ENCODE assay signal across 9 mouse cellular contexts in genomic region chr11:69400083-69400850, GRCm38 (mm10). TPM values are rescaled to one million over a fixed set of nuclear protein-coding genes. Genes with fewer than 3 reads are reported as not detected.
A peak's percentile ranks its signal among the peaks of the same experiment; 100 is the strongest.
DNase-seq lines count a peak whose midpoint lies in the region; ATAC-seq and TF ChIP-seq lines count a peak whose summit lies in the region.
"Had no signal": no experiment of that assay in that cellular context is flagged by ENCODE, and none has a peak within 500 bp of the region (broad histone marks: within the 10 kb centered on the region; RNA-seq: fewer than 3 reads in every experiment).

No protein-coding gene starts in this region.

- no peak overlapping the region for H3K27ac ChIP-seq in kidney, postnatal 0 days
- H3K27ac ChIP-seq in ES-E14 (ENCODE audit: insufficient read depth, low read depth, low read length, poor library complexity, severe bottlenecking), result no peak overlapping the region
- H3K27ac ChIP-seq in forebrain, postnatal 0 days (ENCODE audit: low read depth, low read length), result 0 out of 2 replicates have a peak overlapping the region, but pooled peaks have one; percentile 35
- no peak overlapping the region for H3K27ac ChIP-seq in midbrain, embryonic 15.5 days

- peaks cover 46% of the 10 kb centered on the region for H3K36me3 ChIP-seq in kidney, postnatal 0 days (ENCODE audit: insufficient read depth, low read length)
- H3K36me3 ChIP-seq in ES-E14 (ENCODE audit: control insufficient read depth, insufficient read depth, low read length, poor library complexity, severe bottlenecking), result peaks cover 30% of the 10 kb centered on the region
- H3K36me3 ChIP-seq in forebrain, postnatal 0 days (ENCODE audit: insufficient read depth), result peaks cover 59% of the 10 kb centered on the region
- peaks cover 51% of the 10 kb centered on the region for H3K36me3 ChIP-seq in midbrain, embryonic 15.5 days (replicated peaks)

- peak; percentile 32 for DNase-seq in CD4-positive, CD25-positive, alpha-beta regulatory T cell, adult 2 months (ENCODE audit: low read depth, low spot score)
- DNase-seq in kidney, postnatal 0 days (ENCODE audit: low spot score), result no peak
- DNase-seq in kidney, adult 18-20 months, result no peak
- DNase-seq in ES-E14 (ENCODE audit: low read depth, low spot score), result no peak
- DNase-seq in forebrain, postnatal 0 days, result peak; percentile 49
- DNase-seq in layer of hippocampus, postnatal 14 days (ENCODE audit: low spot score in 2 of 2), result no peak

- peak overlapping the region; percentile 32; the same call in 1 of the 2 replicates for H3K4me2 ChIP-seq in kidney, postnatal 0 days (ENCODE audit: low read length)
- H3K4me2 ChIP-seq in forebrain, postnatal 0 days (ENCODE audit: low read depth), result no peak overlapping the region
- no peak overlapping the region for H3K4me2 ChIP-seq in midbrain, embryonic 15.5 days

- no peaks in the 10 kb centered on the region for H3K27me3 ChIP-seq in kidney, postnatal 0 days (ENCODE audit: insufficient read depth, low read length)
- H3K27me3 ChIP-seq in forebrain, postnatal 0 days (ENCODE audit: insufficient read depth, low read length), result no peaks in the 10 kb centered on the region
- H3K27me3 ChIP-seq in midbrain, embryonic 15.5 days (replicated peaks), result 0 out of 2 replicates have a peak, but pooled peaks cover 6% of the 10 kb centered on the region

- no peaks in the 10 kb centered on the region for H3K9me3 ChIP-seq in kidney, postnatal 0 days (replicated peaks; ENCODE audit: low read length)
- H3K9me3 ChIP-seq in ES-E14 (ENCODE audit: control insufficient read depth, insufficient read depth, low read depth, low read length), result no peaks in the 10 kb centered on the region
- no peaks in the 10 kb centered on the region for H3K9me3 ChIP-seq in forebrain, postnatal 0 days (ENCODE audit: low read length)
- no peaks in the 10 kb centered on the region for H3K9me3 ChIP-seq in midbrain, embryonic 15.5 days

- in situ Hi-C loops in ES-E14 (cut with MboI; ENCODE audit: low sequenced_read_pairs in 2 of 2, unreplicated experiment in 2 of 2), result no loop called here

- TF ChIP-seq CTCF in kidney, postnatal 0 days (IDR thresholded peaks at IDR 0.05; ENCODE audit: low read depth), result no peak
- TF ChIP-seq CTCF in forebrain, postnatal 0 days (IDR thresholded peaks at IDR 0.05; ENCODE audit: low read depth), result no peak

- no peak overlapping the region for H3K9ac ChIP-seq in kidney, postnatal 0 days (ENCODE audit: low read depth, low read length)
- peak overlapping the region; percentile 64 for H3K9ac ChIP-seq in ES-E14 (ENCODE audit: insufficient read depth, low read depth, low read length, poor library complexity, severe bottlenecking)
- H3K9ac ChIP-seq in forebrain, postnatal 0 days, result no peak overlapping the region
- H3K9ac ChIP-seq in midbrain, embryonic 15.5 days, result no peak overlapping the region

- WGBS in kidney, postnatal 0 days, result 78% methylated on average over 25 of the region's 25 CpGs
- 78% methylated on average over 25 of the region's 25 CpGs for whole genome bisulfite sequencing in forebrain, postnatal 0 days
- 79% methylated on average over 25 of the region's 25 CpGs for WGBS in midbrain, embryonic 15.5 days

- H3K4me1 ChIP-seq in kidney, postnatal 0 days (replicated peaks; ENCODE audit: insufficient read depth, low read length), result peaks cover 13% of the 10 kb centered on the region; the same call in 1 of the 2 replicates
- peaks cover 0 to 17% of the 10 kb centered on the region in 2 experiments; a peak in 2 of 4 replicates for H3K4me1 ChIP-seq in ES-E14 (ENCODE audit: control insufficient read depth in 2 of 2, insufficient read depth in 2 of 2, low read length in 2 of 2, poor library complexity in 1 of 2)
- 0 out of 2 replicates have a peak, but pooled peaks cover 6% of the 10 kb centered on the region for H3K4me1 ChIP-seq in forebrain, postnatal 0 days (ENCODE audit: insufficient read depth)
- H3K4me1 ChIP-seq in midbrain, embryonic 15.5 days, result peaks cover 16% of the 10 kb centered on the region

- no peak overlapping the region for H3K4me3 ChIP-seq in kidney, postnatal 0 days (replicated peaks; ENCODE audit: low read depth, low read length)
- H3K4me3 ChIP-seq in ES-E14 (ENCODE audit: insufficient read depth in 1 of 2, low read depth in 1 of 2, low read length in 2 of 2, poor library complexity in 1 of 2, severe bottlenecking in 1 of 2), result peak overlapping the region; percentile 53 to 67
- no peak overlapping the region for H3K4me3 ChIP-seq in forebrain, postnatal 0 days (ENCODE audit: low read depth, low read length)
- no peak overlapping the region for H3K4me3 ChIP-seq in midbrain, embryonic 15.5 days
- H3K4me3 ChIP-seq: erythroblast, embryonic 14.5 days had no signal

- ATAC-seq in CD4-positive, CD25-positive, alpha-beta regulatory T cell, adult 4 months, result no peak
- no peak for ATAC-seq in kidney, postnatal 0 days (replicated peaks; ENCODE audit: low FRiP score, low read depth)
- no peak for ATAC-seq in forebrain, postnatal 0 days
- ATAC-seq in midbrain, embryonic 15.5 days (replicated peaks), result no peak

TF ChIP-seq in ES-E14, 5 proteins besides CTCF, POLR2A, EP300 and RAD21:
- TF ChIP-seq ZNF384 (IDR thresholded peaks at IDR 0.05; ENCODE audit: low read depth, low read length) (no peak), CHD2 (IDR thresholded peaks at IDR 0.05; ENCODE audit: low read depth, low read length) (no peak), ZC3H11A (IDR thresholded peaks at IDR 0.05; ENCODE audit: borderline replicate concordance, low read depth, low read length) (no peak), MAFK (IDR thresholded peaks at IDR 0.05; ENCODE audit: insufficient read depth, low read depth, low read length) (no peak), HCFC1 (IDR thresholded peaks at IDR 0.05; ENCODE audit: borderline replicate concordance, insufficient read depth, low read length) (no peak)

RNA-seq across cellular contexts. Expression of gene Tmem88, which starts 2.2 kb away (rescaled TPM):
- 1 to 10 TPM; 1.1 to 1.2 TPM for polyA plus RNA-seq in CD4-positive, CD25-positive, alpha-beta regulatory T cell, adult 4 months (2017; shearing (Covaris generic))
- polyA plus RNA-seq in kidney, postnatal 0 days (2015; fragmentation: Nextera tagmentation; extraction: Ambion mirVana), result 55.5 and 61.3 TPM in 2 replicates
- total RNA-seq in ES-E14 (2012; rRNA removed), result 23.9 and 43.3 TPM in 2 replicates
- total RNA-seq in forebrain, postnatal 0 days (2014; rRNA removed), result 2.0 and 2.4 TPM in 2 replicates
- polyA plus RNA-seq in forebrain, postnatal 0 days (2015; fragmentation: Nextera tagmentation; extraction: Ambion mirVana), result 6.8 and 7.7 TPM in 2 replicates
- total RNA-seq in layer of hippocampus, postnatal 14 days (2021), result 1 to 10 TPM; 2.1 to 2.3 TPM
- 6.5 and 7.0 TPM in 2 replicates for polyA plus RNA-seq in midbrain, embryonic 15.5 days (2015; fragmentation: Nextera tagmentation; extraction: Ambion mirVana)

RNA-seq across cellular contexts. Expression of gene Cyb5d1, which starts 4.8 kb away (rescaled TPM):
- polyA plus RNA-seq in CD4-positive, CD25-positive, alpha-beta regulatory T cell, adult 4 months (2017; shearing (Covaris generic)), result 10 to 100 TPM; 17.0 to 28.2 TPM
- 16.6 and 19.8 TPM in 2 replicates for polyA plus RNA-seq in kidney, postnatal 0 days (2015; fragmentation: Nextera tagmentation; extraction: Ambion mirVana)
- total RNA-seq in ES-E14 (2012; rRNA removed), result 18.8 and 29.0 TPM in 2 replicates
- 21.1 and 28.9 TPM in 2 replicates for total RNA-seq in forebrain, postnatal 0 days (2014; rRNA removed)
- polyA plus RNA-seq in forebrain, postnatal 0 days (2015; fragmentation: Nextera tagmentation; extraction: Ambion mirVana), result 17.0 and 24.2 TPM in 2 replicates
- 10 to 100 TPM; 36.0 to 39.7 TPM for total RNA-seq in layer of hippocampus, postnatal 14 days (2021)
- polyA plus RNA-seq in midbrain, embryonic 15.5 days (2015; fragmentation: Nextera tagmentation; extraction: Ambion mirVana), result 32.7 and 33.5 TPM in 2 replicates

RNA-seq across cellular contexts. Expression of gene Naa38, which starts 5.0 kb away (rescaled TPM):
- polyA plus RNA-seq in CD4-positive, CD25-positive, alpha-beta regulatory T cell, adult 4 months (2017; shearing (Covaris generic)), result 100 to 1,000 TPM in 1 of 2 experiments, 10 to 100 TPM in 1; 87.8 to 116 TPM
- polyA plus RNA-seq in kidney, postnatal 0 days (2015; fragmentation: Nextera tagmentation; extraction: Ambion mirVana), result 183 and 198 TPM in 2 replicates
- 191 and 202 TPM in 2 replicates for total RNA-seq in ES-E14 (2012; rRNA removed)
- 47.7 and 59.2 TPM in 2 replicates for total RNA-seq in forebrain, postnatal 0 days (2014; rRNA removed)
- polyA plus RNA-seq in forebrain, postnatal 0 days (2015; fragmentation: Nextera tagmentation; extraction: Ambion mirVana), result 125 and 141 TPM in 2 replicates
- 100 to 1,000 TPM in 1 of 2 experiments, 10 to 100 TPM in 1; 99.3 to 111 TPM for total RNA-seq in layer of hippocampus, postnatal 14 days (2021)
- polyA plus RNA-seq in midbrain, embryonic 15.5 days (2015; fragmentation: Nextera tagmentation; extraction: Ambion mirVana), result 96.8 and 101 TPM in 2 replicates

RNA-seq across cellular contexts. Expression of gene Kdm6b, which starts 13.2 kb away (rescaled TPM):
- polyA plus RNA-seq in CD4-positive, CD25-positive, alpha-beta regulatory T cell, adult 4 months (2017; shearing (Covaris generic)), result 10 to 100 TPM; 30.7 to 32.6 TPM
- 23.2 and 26.8 TPM in 2 replicates for polyA plus RNA-seq in kidney, postnatal 0 days (2015; fragmentation: Nextera tagmentation; extraction: Ambion mirVana)
- 7.9 and 9.4 TPM in 2 replicates for total RNA-seq in ES-E14 (2012; rRNA removed)
- total RNA-seq in forebrain, postnatal 0 days (2014; rRNA removed), result 10.2 and 15.0 TPM in 2 replicates
- 18.1 and 30.2 TPM in 2 replicates for polyA plus RNA-seq in forebrain, postnatal 0 days (2015; fragmentation: Nextera tagmentation; extraction: Ambion mirVana)
- 10 to 100 TPM; 41.7 to 42.8 TPM for total RNA-seq in layer of hippocampus, postnatal 14 days (2021)
- polyA plus RNA-seq in midbrain, embryonic 15.5 days (2015; fragmentation: Nextera tagmentation; extraction: Ambion mirVana), result 41.3 and 45.3 TPM in 2 replicates

RNA-seq across cellular contexts. Expression of gene Chd3, which starts 31.1 kb away (rescaled TPM):
- 10 to 100 TPM; 71.8 to 80.8 TPM for polyA plus RNA-seq in CD4-positive, CD25-positive, alpha-beta regulatory T cell, adult 4 months (2017; shearing (Covaris generic))
- 38.0 and 42.3 TPM in 2 replicates for polyA plus RNA-seq in kidney, postnatal 0 days (2015; fragmentation: Nextera tagmentation; extraction: Ambion mirVana)
- 21.6 and 27.0 TPM in 2 replicates for total RNA-seq in ES-E14 (2012; rRNA removed)
- total RNA-seq in forebrain, postnatal 0 days (2014; rRNA removed), result 356 and 381 TPM in 2 replicates
- polyA plus RNA-seq in forebrain, postnatal 0 days (2015; fragmentation: Nextera tagmentation; extraction: Ambion mirVana), result 55.3 and 74.7 TPM in 2 replicates
- 100 to 1,000 TPM; 519 to 534 TPM for total RNA-seq in layer of hippocampus, postnatal 14 days (2021)
- 98.2 and 102 TPM in 2 replicates for polyA plus RNA-seq in midbrain, embryonic 15.5 days (2015; fragmentation: Nextera tagmentation; extraction: Ambion mirVana)

Comparison
In these comparisons a context has a peak if more than half of its experiments do, and no peak if none do; other contexts are left out.
1. DNase-seq: peak in CD4-positive, CD25-positive, alpha-beta regulatory T cell, adult 2 months (single experiment) and forebrain, postnatal 0 days (single experiment); none in kidney, postnatal 0 days (single experiment), kidney, adult 18-20 months (single experiment), ES-E14 (single experiment) and layer of hippocampus, postnatal 14 days (0 of 2).
2. H3K4me3 ChIP-seq: peak in ES-E14 (2 of 2); none in kidney, postnatal 0 days (single experiment), forebrain, postnatal 0 days (single experiment) and midbrain, embryonic 15.5 days (single experiment).